Mouse (Mus musculus) MEL (cell line): ENCODE measurements around the gene Myl6.

Experiments
- CTCF ChIP-seq, 3 experiments: IDR thresholded peaks in 2 of 3; conservative IDR thresholded peaks in 1 of 3; 2 replicates each; pipeline ENCODE4 v1.5.1; 2011 to 2012; ENCODE audit warnings: low read length in 3 of 3, low read depth in 2 of 3, mild to moderate bottlenecking in 2 of 3, improper control_type of control experiment in 1 of 3, inconsistent platforms in 1 of 3, mixed read lengths in 1 of 3, moderate library complexity in 1 of 3; ENCODE audit not compliant: control insufficient read depth in 1 of 3, insufficient read depth in 1 of 3, poor library complexity in 1 of 3, severe bottlenecking in 1 of 3
- MAZ ChIP-seq: IDR thresholded peaks from 2 replicates; pipeline ENCODE4 v1.6.1; 2012; ENCODE audit warnings: low read depth, mild to moderate bottlenecking, inconsistent platforms, low read length, improper control_type of control experiment
- MEF2A ChIP-seq: IDR thresholded peaks from 2 replicates; pipeline ENCODE4 v1.6.1; 2014; ENCODE audit warnings: low read depth, mild to moderate bottlenecking, inconsistent platforms, low read length, improper control_type of control experiment; ENCODE audit not compliant: poor library complexity, insufficient replicate concordance, severe bottlenecking; ENCODE audit errors: extremely low read depth
- POLR2A ChIP-seq, 2 experiments: IDR thresholded peaks; 2 replicates each; pipeline ENCODE4 v1.6.1; 2011 to 2012; ENCODE audit warnings: low read length in 2 of 2, mild to moderate bottlenecking in 2 of 2, control low read depth in 1 of 2, improper control_type of control experiment in 1 of 2, low read depth in 1 of 2, moderate library complexity in 1 of 2; ENCODE audit not compliant: control insufficient read depth in 1 of 2, insufficient read depth in 1 of 2, poor library complexity in 1 of 2
- SIN3A ChIP-seq: IDR thresholded peaks from 2 replicates; pipeline ENCODE4 v1.6.1; 2012; ENCODE audit warnings: low read length, improper control_type of control experiment, inconsistent platforms
- ZNF384 ChIP-seq: IDR thresholded peaks from 2 replicates; pipeline ENCODE4 v1.6.1; 2012; ENCODE audit warnings: low read depth, mild to moderate bottlenecking, inconsistent platforms, low read length, improper control_type of control experiment

DNA sequence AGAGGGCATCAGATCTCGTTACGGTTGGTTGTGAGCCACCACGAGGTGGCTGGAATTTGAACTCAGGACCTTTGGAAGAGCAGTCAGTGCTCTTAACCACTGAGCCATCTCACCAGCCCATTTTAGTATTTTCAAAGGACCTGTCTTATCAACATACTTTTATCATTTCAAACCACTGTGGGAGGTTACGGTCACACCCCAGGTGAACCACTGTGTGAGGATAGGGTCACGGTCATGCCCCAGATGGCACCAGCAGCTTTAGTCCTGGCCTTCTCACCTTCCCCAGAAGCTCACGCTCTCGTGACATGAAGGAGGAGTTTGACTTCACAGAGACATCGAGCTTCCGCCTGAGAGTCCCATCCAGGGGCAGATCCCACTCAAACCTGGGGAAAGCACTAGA is 17.2 kb upstream of the Myl6 start:
- no peak for TF ChIP-seq CTCF (IDR thresholded peaks at IDR 0.05 in 2 of 3, conservative IDR thresholded peaks at IDR 0.05 in 1 of 3; ENCODE audit: control insufficient read depth in 1 of 3, insufficient read depth in 1 of 3, low read depth in 2 of 3, low read length in 3 of 3, poor library complexity in 1 of 3, severe bottlenecking in 1 of 3)
- TF ChIP-seq POLR2A (IDR thresholded peaks at IDR 0.05; ENCODE audit: control insufficient read depth in 1 of 2, insufficient read depth in 1 of 2, low read depth in 1 of 2, low read length in 2 of 2, poor library complexity in 1 of 2): no peak
- no peak for TF ChIP-seq MAZ
- no peak for TF ChIP-seq MEF2A
- no peak for TF ChIP-seq SIN3A
- TF ChIP-seq ZNF384: no peak
